Mouse (Mus musculus) kidney, postnatal 0 days (tissue): Measurements from ENCODE around the gene Creb3l4. TPM values are rescaled to one million over a fixed set of nuclear protein-coding genes. Genes with fewer than 3 reads are reported as not detected.

Experiments
- ATAC-seq: fragments of 200-750 bp; cut with Nextera tagmentation; replicated peaks from 2 replicates; pipeline ENCODE4 v1.8.0; 2017; ENCODE audit warnings: low read depth, moderate number of reproducible peaks, moderate TSS enrichment, moderate library complexity; ENCODE audit not compliant: low FRiP score
- DNase-seq: peaks from one replicate; pipeline ENCODE4 v3.0.0-alpha.2; 2016; ENCODE audit warnings: low spot score
- H3K27ac ChIP-seq: fragments of 300-500 bp; sonication (generic); 2 replicates; pipeline ENCODE4 v1.5.1; 2014; ENCODE audit warnings: mild to moderate bottlenecking
- H3K27me3 ChIP-seq: fragments of 300-500 bp; sonication (generic); 2 replicates; pipeline ENCODE4 v1.6.1; 2014; ENCODE audit warnings: low read length, mixed read lengths; ENCODE audit not compliant: insufficient read depth
- H3K36me3 ChIP-seq: fragments of 300-500 bp; sonication (generic); 2 replicates; pipeline ENCODE4 v1.6.1; 2014; ENCODE audit warnings: low read length, mixed read lengths; ENCODE audit not compliant: insufficient read depth
- H3K4me1 ChIP-seq: fragments of 300-500 bp; sonication (generic); replicated peaks from 2 replicates; pipeline ENCODE4 v1.6.1; 2014; ENCODE audit warnings: antibody characterized with exemption, low read length, mixed read lengths; ENCODE audit not compliant: insufficient read depth
- H3K4me2 ChIP-seq: fragments of 300-500 bp; sonication (generic); 2 replicates; pipeline ENCODE4 v1.6.1; 2014; ENCODE audit warnings: mild to moderate bottlenecking, low read length, moderate library complexity, mixed read lengths
- H3K4me3 ChIP-seq: fragments of 300-500 bp; sonication (generic); replicated peaks from 2 replicates; pipeline ENCODE4 v1.5.1; 2014; ENCODE audit warnings: low read depth, low read length
- H3K9ac ChIP-seq: fragments of 300-500 bp; sonication (generic); 2 replicates; pipeline ENCODE4 v1.6.1; 2014; ENCODE audit warnings: low read depth, low read length
- H3K9me3 ChIP-seq: fragments of 300-500 bp; sonication (generic); replicated peaks from 2 replicates; pipeline ENCODE4 v1.6.1; 2016; ENCODE audit warnings: low read length, inconsistent platforms, mixed read lengths
- CTCF ChIP-seq: IDR thresholded peaks from 2 replicates; pipeline ENCODE4 v1.5.1; 2016; ENCODE audit warnings: antibody characterized with exemption, low read depth, mild to moderate bottlenecking, moderate library complexity
- WGBS: fragments of 180-500 bp; shearing (Covaris S2); extraction: QIAGEN DNeasy Blood & Tissue Kit; methylation state at CpG from one replicate; pipeline ENCODE4 v1.1.7; 2014; 5-methylcytosine and 5-hydroxymethylcytosine counted together
- polyA plus RNA-seq: library from polyadenylated mRNA; unstranded; fragments of >200 nt; fragmentation: Nextera tagmentation; extraction: Ambion mirVana; gene quantifications from 2 replicates; pipeline ENCODE4 v1.2.1, GENCODE M21; 2015

Creb3l4 gene
- polyA plus RNA-seq, 1 experiment from 2014 or later, result 4.0 TPM

DNA sequence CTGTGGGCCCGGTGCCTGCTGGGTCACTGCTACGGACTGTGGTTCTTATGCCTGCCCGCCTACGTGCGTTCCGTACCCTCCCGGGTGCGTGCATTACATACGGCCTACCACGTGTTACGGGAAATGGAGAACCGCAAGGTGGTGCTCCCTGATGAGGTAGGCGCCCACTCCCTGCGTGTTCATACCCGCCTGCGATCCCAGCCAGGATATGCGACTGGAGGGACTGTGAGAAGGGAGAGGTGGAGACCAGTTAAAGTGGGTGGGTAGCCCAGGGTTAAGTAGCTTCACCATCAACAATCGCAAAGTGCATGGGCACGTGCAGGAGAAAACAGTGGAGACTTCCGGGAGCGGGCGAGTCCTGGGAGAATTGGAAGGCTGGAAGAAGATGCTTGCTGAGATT lies 30.5 kb upstream of the Creb3l4 start:
- Histone ChIP-seq H3K4me1 (no peaks in the 10 kb centered on the region), H3K27ac (no peak overlapping the region), H3K9me3 (no peaks in the 10 kb centered on the region), H3K27me3 (no peaks in the 10 kb centered on the region), H3K9ac (no peak overlapping the region), H3K36me3 (peaks cover 27% of the 10 kb centered on the region), H3K4me2 (no peak overlapping the region), H3K4me3 (no peak overlapping the region)
- no peak for TF ChIP-seq CTCF
- no peak for ATAC-seq
- no peak for DNase-seq
- 94% methylated on average over 22 of the region's 22 CpGs for WGBS

GRCm38 (mm10) chr3:90272170-90272569 lies 28.9 kb upstream of the Creb3l4 start:
- WGBS, result 74% methylated on average over 9 of the region's 9 CpGs
- no peaks in the 10 kb centered on the region for H3K4me1 ChIP-seq
- TF ChIP-seq CTCF, result no peak
- no peak overlapping the region for H3K9ac ChIP-seq
- H3K27ac ChIP-seq, result no peak overlapping the region
- no peaks in the 10 kb centered on the region for H3K27me3 ChIP-seq
- H3K36me3 ChIP-seq, result peaks cover 27% of the 10 kb centered on the region
- no peaks in the 10 kb centered on the region for H3K9me3 ChIP-seq
- H3K4me2 ChIP-seq, result no peak overlapping the region
- no peak for ATAC-seq
- no peak for DNase-seq
- H3K4me3 ChIP-seq, result no peak overlapping the region

DNA sequence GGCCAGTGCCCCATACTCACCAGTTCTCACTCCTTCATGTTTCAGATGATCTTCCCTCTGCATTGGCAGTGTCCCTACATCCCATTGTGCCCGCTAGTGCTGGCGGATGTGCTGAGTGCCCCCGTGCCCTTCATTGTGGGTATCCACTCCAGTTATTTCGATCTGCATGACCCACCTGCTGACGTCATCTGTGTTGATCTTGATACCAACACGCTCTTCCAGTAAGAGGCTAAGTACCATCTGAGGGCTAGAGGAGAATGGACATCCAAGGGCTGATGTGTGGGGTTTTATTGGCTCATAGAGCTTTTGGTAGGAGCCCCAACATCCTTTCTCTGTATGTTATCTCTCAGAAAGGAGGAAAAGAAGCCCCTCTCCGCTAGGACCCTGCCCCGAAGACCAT lies 27.5 kb upstream of the Creb3l4 start:
- DNase-seq (no peak), ATAC-seq (no peak)
- H3K27ac ChIP-seq, result no peak overlapping the region
- H3K9ac ChIP-seq, result no peak overlapping the region
- H3K27me3 ChIP-seq, result no peaks in the 10 kb centered on the region
- H3K36me3 ChIP-seq, result peaks cover 17% of the 10 kb centered on the region; the same call in 1 of the 2 replicates
- 94% methylated on average over 8 of the region's 8 CpGs for WGBS
- H3K9me3 ChIP-seq, result no peaks in the 10 kb centered on the region
- H3K4me1 ChIP-seq, result peaks cover 7% of the 10 kb centered on the region; the same call in 1 of the 2 replicates
- TF ChIP-seq CTCF, result no peak
- H3K4me3 ChIP-seq, result no peak overlapping the region
- H3K4me2 ChIP-seq, result no peak overlapping the region

GRCm38 (mm10) chr3:90268971-90269370 lies 25.7 kb upstream of the Creb3l4 start:
- 91% methylated on average over 16 of the region's 16 CpGs for WGBS
- H3K9me3 ChIP-seq, result no peaks in the 10 kb centered on the region

GRCm38 (mm10) chr3:90268190-90268589 lies 24.9 kb upstream of the Creb3l4 start:
- TF ChIP-seq CTCF, result no peak
- Histone ChIP-seq H3K4me2 (no peak overlapping the region), H3K9me3 (no peaks in the 10 kb centered on the region), H3K27me3 (no peaks in the 10 kb centered on the region), H3K4me1 (peaks cover 7% of the 10 kb centered on the region; the same call in 1 of the 2 replicates), H3K36me3 (0 out of 2 replicates have a peak, but pooled peaks cover 12% of the 10 kb centered on the region), H3K9ac (no peak overlapping the region), H3K4me3 (no peak overlapping the region), H3K27ac (no peak overlapping the region)
- ATAC-seq (no peak), DNase-seq (no peak)
- WGBS, result 95% methylated on average over 11 of the region's 11 CpGs

More at GRCm38 (mm10) chr3:90268971-90269370, 25.7 kb upstream of the Creb3l4 start:
- DNase-seq, result no peak
- Histone ChIP-seq H3K4me3 (no peak overlapping the region), H3K4me2 (no peak overlapping the region), H3K4me1 (peaks cover 7% of the 10 kb centered on the region; the same call in 1 of the 2 replicates), H3K36me3 (peaks cover 12% of the 10 kb centered on the region; the same call in 1 of the 2 replicates), H3K27me3 (no peaks in the 10 kb centered on the region), H3K9ac (no peak overlapping the region), H3K27ac (no peak overlapping the region)
- TF ChIP-seq CTCF, result no peak
- no peak for ATAC-seq

GRCm38 (mm10) chr3:90266901-90267775 lies 23.8 kb upstream of the Creb3l4 start:
- DNase-seq, result no peak
- WGBS, result 91% methylated on average over 20 of the region's 20 CpGs
- TF ChIP-seq CTCF, result no peak
- Histone ChIP-seq H3K4me2 (peak overlapping the region; percentile 86), H3K27ac (peak overlapping the region; percentile 98; the same call in 1 of the 2 replicates), H3K9ac (no peak overlapping the region), H3K27me3 (no peaks in the 10 kb centered on the region), H3K36me3 (peaks cover 11% of the 10 kb centered on the region), H3K4me1 (peaks cover 7% of the 10 kb centered on the region; the same call in 1 of the 2 replicates), H3K9me3 (no peaks in the 10 kb centered on the region), H3K4me3 (no peak overlapping the region; the same call in 1 of the 2 replicates)
- ATAC-seq, result no peak
